Mouse (Mus musculus) kidney, embryonic 15.5 days (tissue): ENCODE data around the gene Sec14l1. TPM values are rescaled to one million over a fixed set of nuclear protein-coding genes. Genes with fewer than 3 reads are reported as not detected.
A peak's percentile ranks its signal among the peaks of the same experiment; 100 is the strongest.
"Not testable (repeated sequence)": the region's sequence is repeated elsewhere in the genome, so short reads cannot be mapped to it uniquely, and the experiment has no call there.

Source experiments
- ATAC-seq: fragments of 200-750 bp; cut with Nextera tagmentation; replicated peaks from 2 replicates; pipeline ENCODE4 v1.8.0; 2017; ENCODE audit warnings: moderate TSS enrichment; ENCODE audit not compliant: low FRiP score
- H3K27ac ChIP-seq: fragments of 300-500 bp; sonication (generic); 2 replicates; pipeline ENCODE4 v1.5.1; 2015; ENCODE audit warnings: mild to moderate bottlenecking, inconsistent platforms
- H3K27me3 ChIP-seq: fragments of 300-500 bp; sonication (generic); 2 replicates; pipeline ENCODE4 v1.6.1; 2015; ENCODE audit warnings: inconsistent platforms
- H3K36me3 ChIP-seq: fragments of 300-500 bp; sonication (generic); 2 replicates; pipeline ENCODE4 v1.6.1; 2015; ENCODE audit warnings: inconsistent platforms
- H3K4me1 ChIP-seq: fragments of 300-500 bp; sonication (generic); 2 replicates; pipeline ENCODE4 v1.6.1; 2015; ENCODE audit warnings: inconsistent platforms
- H3K4me2 ChIP-seq: fragments of 300-500 bp; sonication (generic); 2 replicates; pipeline ENCODE4 v1.6.1; 2015; ENCODE audit warnings: moderate library complexity, mild to moderate bottlenecking, inconsistent platforms
- H3K4me3 ChIP-seq: fragments of 300-500 bp; sonication (generic); replicated peaks from 2 replicates; pipeline ENCODE4 v1.5.1; 2015; ENCODE audit warnings: mild to moderate bottlenecking, inconsistent platforms
- H3K9ac ChIP-seq: fragments of 300-500 bp; sonication (generic); 2 replicates; pipeline ENCODE4 v1.6.1; 2015; ENCODE audit warnings: mild to moderate bottlenecking, inconsistent platforms
- H3K9me3 ChIP-seq: fragments of 300-500 bp; sonication (generic); replicated peaks from 2 replicates; pipeline ENCODE4 v1.6.1; 2016; ENCODE audit warnings: inconsistent platforms
- WGBS: fragments of 180-500 bp; shearing (Covaris S2); methylation state at CpG from one replicate; pipeline ENCODE4 v1.1.7; 2015; ENCODE audit warnings: mixed read lengths; 5-methylcytosine and 5-hydroxymethylcytosine counted together
- polyA plus RNA-seq: library from polyadenylated mRNA; unstranded; fragments of >200 nt; fragmentation: Nextera tagmentation; extraction: Ambion mirVana; gene quantifications from 2 replicates; pipeline ENCODE4 v1.2.1, GENCODE M21; 2015

Sec14l1 gene
- 66.5 and 69.0 TPM in 2 replicates for polyA plus RNA-seq

- Histone ChIP-seq H3K9ac (peak within 1 kb of the TSS; percentile 82), H3K27ac (peak within 1 kb of the TSS; percentile 99), H3K27me3 (no peaks in the 10 kb centered on the region), H3K4me2 (peak within 1 kb of the TSS; percentile 81), H3K36me3 (peaks cover 7% of the 10 kb centered on the region; the same call in 1 of the 2 replicates), H3K4me3 (peak within 1 kb of the TSS; percentile 91), H3K4me1 (peaks cover 49% of the 10 kb centered on the region), H3K9me3 (no peaks in the 10 kb centered on the region)
- peak; percentile 95 for ATAC-seq
- 1% methylated on average over 60 of the region's 67 CpGs for WGBS
Observed at GRCm38 (mm10) chr11:117114592-117115345, at the start of gene Sec14l1. Gene Sec14l1, plus strand, starts transcription at chr11:117115168.

- not testable (repeated sequence) for H3K9me3 ChIP-seq, H3K27me3 ChIP-seq, H3K36me3 ChIP-seq, H3K4me2 ChIP-seq, H3K27ac ChIP-seq, H3K4me3 ChIP-seq, H3K9ac ChIP-seq, ATAC-seq
- 80% methylated on average over 5 of the region's 5 CpGs for WGBS
- peaks cover 15% of the 10 kb centered on the region; the same call in 1 of the 2 replicates for H3K4me1 ChIP-seq
Observed at GRCm38 (mm10) chr11:117065602-117066001, 49.4 kb upstream of the Sec14l1 start.

GRCm38 (mm10) chr11:117066738-117067137, 48.2 kb upstream of the Sec14l1 start:
- no peaks in the 10 kb centered on the region for H3K9me3 ChIP-seq
- 0 out of 2 replicates have a peak, but pooled peaks cover 6% of the 10 kb centered on the region for H3K27me3 ChIP-seq
- H3K4me2 ChIP-seq: no peak overlapping the region
- ATAC-seq: no peak
- WGBS: 75% methylated on average over 5 of the region's 5 CpGs
- H3K4me3 ChIP-seq: no peak overlapping the region
- H3K27ac ChIP-seq: no peak overlapping the region
- H3K4me1 ChIP-seq: peaks cover 12% of the 10 kb centered on the region; the same call in 1 of the 2 replicates
- H3K9ac ChIP-seq: no peak overlapping the region
- H3K36me3 ChIP-seq: no peaks in the 10 kb centered on the region

- Histone ChIP-seq H3K9ac (no peak overlapping the region), H3K4me3 (no peak overlapping the region), H3K36me3 (no peaks in the 10 kb centered on the region), H3K9me3 (no peaks in the 10 kb centered on the region), H3K27me3 (0 out of 2 replicates have a peak, but pooled peaks cover 6% of the 10 kb centered on the region), H3K4me1 (peaks cover 9% of the 10 kb centered on the region; the same call in 1 of the 2 replicates), H3K4me2 (no peak overlapping the region), H3K27ac (no peak overlapping the region)
- 82% methylated on average over 1 of the region's 1 CpGs for WGBS
- no peak for ATAC-seq
Observed at GRCm38 (mm10) chr11:117068332-117068731, 46.6 kb upstream of the Sec14l1 start.

- Histone ChIP-seq H3K36me3 (no peaks in the 10 kb centered on the region), H3K27me3 (0 out of 2 replicates have a peak, but pooled peaks cover 6% of the 10 kb centered on the region), H3K27ac (no peak overlapping the region), H3K9me3 (no peaks in the 10 kb centered on the region), H3K4me2 (no peak overlapping the region), H3K4me3 (no peak overlapping the region), H3K4me1 (peaks cover 5% of the 10 kb centered on the region; the same call in 1 of the 2 replicates), H3K9ac (no peak overlapping the region)
- WGBS: 55% methylated on average over 3 of the region's 3 CpGs
- ATAC-seq: no peak
Observed at GRCm38 (mm10) chr11:117069027-117069426, 45.9 kb upstream of the Sec14l1 start.

GRCm38 (mm10) chr11:117070711-117071110, 44.3 kb upstream of the Sec14l1 start:
- Histone ChIP-seq H3K4me3 (no peak overlapping the region), H3K9me3 (no peaks in the 10 kb centered on the region), H3K4me2 (no peak overlapping the region), H3K36me3 (no peaks in the 10 kb centered on the region), H3K4me1 (peaks cover 3% of the 10 kb centered on the region; the same call in 1 of the 2 replicates), H3K27ac (no peak overlapping the region), H3K9ac (no peak overlapping the region), H3K27me3 (0 out of 2 replicates have a peak, but pooled peaks cover 6% of the 10 kb centered on the region)
- 69% methylated on average over 7 of the region's 7 CpGs for WGBS
- ATAC-seq: 0 out of 2 replicates have a peak, but pooled peaks have one; percentile 25

GRCm38 (mm10) chr11:117072128-117072527, 42.8 kb upstream of the Sec14l1 start:
- Histone ChIP-seq H3K4me2 (no peak overlapping the region), H3K4me1 (peaks cover 10% of the 10 kb centered on the region), H3K27me3 (0 out of 2 replicates have a peak, but pooled peaks cover 6% of the 10 kb centered on the region), H3K27ac (no peak overlapping the region), H3K9ac (no peak overlapping the region), H3K9me3 (no peaks in the 10 kb centered on the region), H3K4me3 (no peak overlapping the region), H3K36me3 (no peaks in the 10 kb centered on the region)
- WGBS: 2% methylated on average over 13 of the region's 13 CpGs
- ATAC-seq: 0 out of 2 replicates have a peak, but pooled peaks have one; percentile 17

- no peaks in the 10 kb centered on the region for H3K9me3 ChIP-seq
- no peak overlapping the region for H3K4me3 ChIP-seq
- no peak overlapping the region for H3K27ac ChIP-seq
- H3K9ac ChIP-seq: no peak overlapping the region
- no peak overlapping the region for H3K4me2 ChIP-seq
- H3K4me1 ChIP-seq: peaks cover 23% of the 10 kb centered on the region
- no peak for ATAC-seq
- 0 out of 2 replicates have a peak, but pooled peaks cover 6% of the 10 kb centered on the region for H3K27me3 ChIP-seq
- WGBS: 95% methylated on average over 9 of the region's 9 CpGs
- peaks cover 7% of the 10 kb centered on the region for H3K36me3 ChIP-seq
Observed at GRCm38 (mm10) chr11:117073426-117073825, 41.5 kb upstream of the Sec14l1 start.

- peak overlapping the region; percentile 77 for H3K9ac ChIP-seq
- peak overlapping the region; percentile 75 for H3K27ac ChIP-seq
- H3K4me1 ChIP-seq: peaks cover 43% of the 10 kb centered on the region
- H3K4me3 ChIP-seq: peak overlapping the region; percentile 69
- no peaks in the 10 kb centered on the region for H3K9me3 ChIP-seq
- no peaks in the 10 kb centered on the region for H3K27me3 ChIP-seq
- H3K4me2 ChIP-seq: peak overlapping the region; percentile 78
- under 1% methylated on average over 54 of the region's 54 CpGs for WGBS
- peaks cover 34% of the 10 kb centered on the region for H3K36me3 ChIP-seq
- ATAC-seq: peak; percentile 55
Observed at GRCm38 (mm10) chr11:117076576-117077196, 38.3 kb upstream of the Sec14l1 start.

- ATAC-seq: no peak
- 4% methylated on average over 8 of the region's 8 CpGs for WGBS
Observed at GRCm38 (mm10) chr11:117077227-117077626, 37.7 kb upstream of the Sec14l1 start.

GRCm38 (mm10) chr11:117077902-117078301, 37.1 kb upstream of the Sec14l1 start:
- H3K4me1 ChIP-seq: peaks cover 51% of the 10 kb centered on the region
- peak overlapping the region; percentile 69 for H3K4me3 ChIP-seq
- H3K27me3 ChIP-seq: no peaks in the 10 kb centered on the region
- H3K36me3 ChIP-seq: peaks cover 34% of the 10 kb centered on the region
- H3K9ac ChIP-seq: peak overlapping the region; percentile 77; the same call in 1 of the 2 replicates
- 83% methylated on average over 8 of the region's 8 CpGs for WGBS
- no peaks in the 10 kb centered on the region for H3K9me3 ChIP-seq
- no peak for ATAC-seq
- no peak overlapping the region for H3K27ac ChIP-seq
- peak overlapping the region; percentile 78 for H3K4me2 ChIP-seq

More at GRCm38 (mm10) chr11:117077227-117077626, 37.7 kb upstream of the Sec14l1 start:
- H3K36me3 ChIP-seq: peaks cover 34% of the 10 kb centered on the region
- peak overlapping the region; percentile 78 for H3K4me2 ChIP-seq
- H3K27ac ChIP-seq: peak overlapping the region; percentile 75
- H3K9ac ChIP-seq: peak overlapping the region; percentile 77
- H3K27me3 ChIP-seq: no peaks in the 10 kb centered on the region
- peak overlapping the region; percentile 69 for H3K4me3 ChIP-seq
- H3K9me3 ChIP-seq: no peaks in the 10 kb centered on the region
- H3K4me1 ChIP-seq: peaks cover 47% of the 10 kb centered on the region
